Mouse (Mus musculus): ENCODE measurements around the gene Ccnt1.

DNA sequence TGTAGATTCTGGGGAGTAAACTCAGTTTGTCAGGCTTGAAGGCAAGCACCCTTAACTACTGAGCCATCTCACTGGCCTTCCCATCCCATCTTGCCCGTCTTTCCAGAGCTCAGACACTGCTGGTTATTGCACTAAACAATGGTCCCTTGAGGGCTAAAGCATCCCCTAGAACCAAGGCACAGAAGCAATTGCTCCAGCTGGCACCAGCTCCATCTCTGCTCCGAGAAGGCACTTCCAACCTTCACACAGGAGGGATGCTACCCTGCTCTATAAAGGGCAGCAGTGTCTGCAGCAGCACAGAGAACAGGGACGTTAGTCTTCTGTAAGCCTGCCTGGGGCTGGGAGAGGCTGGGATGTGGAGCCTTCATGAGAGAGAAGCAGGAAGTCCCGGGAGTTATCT is 78.6 kb downstream of the Ccnt1 start, which contains the start of gene Olfr279:
- TF ChIP-seq POLR2A (IDR thresholded peaks at IDR 0.05; ENCODE audit: borderline replicate concordance, low read depth, low read length) (no peak), CTCF (IDR thresholded peaks at IDR 0.05; ENCODE audit: low read depth, low read length) (no peak)

All from bone marrow macrophage, adult 2 months (primary cell).